Comparison of ENCODE assay signal across 14 mouse cellular contexts in genomic region chr16:33259824-33260223, GRCm38 (mm10).
"Had no signal": no experiment of that assay in that cellular context is flagged by ENCODE, and none has a peak within 500 bp of the region (broad histone marks: within the 10 kb centered on the region; RNA-seq: fewer than 3 reads in every experiment).

No protein-coding gene starts in this region.

- H3K27ac ChIP-seq: kidney, postnatal 0 days; limb, embryonic 10.5 days; limb, embryonic 13.5 days; liver, embryonic 12.5 days; liver, embryonic 15.5 days; lung, embryonic 15.5 days; macrophage had no signal

- H3K27me3 ChIP-seq: limb, embryonic 13.5 days; liver, embryonic 12.5 days; liver, embryonic 15.5 days; lung, embryonic 15.5 days had no signal

- H3K9me3 ChIP-seq: limb, embryonic 10.5 days; limb, embryonic 13.5 days; liver, embryonic 12.5 days; liver, embryonic 15.5 days; lung, embryonic 15.5 days had no signal

- ATAC-seq: intestine, postnatal 0 days; liver, embryonic 12.5 days had no signal

- H3K9ac ChIP-seq: limb, embryonic 13.5 days; liver, embryonic 12.5 days; liver, embryonic 15.5 days; lung, embryonic 15.5 days had no signal

- H3K4me2 ChIP-seq: limb, embryonic 13.5 days; liver, embryonic 12.5 days; liver, embryonic 15.5 days; lung, embryonic 15.5 days had no signal

- H3K4me1 ChIP-seq: limb, embryonic 10.5 days; limb, embryonic 13.5 days had no signal

- DNase-seq: kidney, adult 2 months; kidney, postnatal 36 days; liver; lung, adult 18-20 months; midbrain, embryonic 14.5 days; thymus, postnatal 25 days had no signal

- H3K4me3 ChIP-seq: limb, embryonic 10.5 days; limb, embryonic 13.5 days; liver, embryonic 12.5 days; liver, embryonic 15.5 days; lung, embryonic 15.5 days had no signal
